Mouse (Mus musculus) heart, postnatal 36 days (tissue): ENCODE data around the gene Myo3b. TPM values are rescaled to one million over a fixed set of nuclear protein-coding genes. Genes with fewer than 3 reads are reported as not detected.

Experiments
- DNase-seq, 2 experiments: peaks; one replicate each; pipeline ENCODE4 v3.0.0; 2021 to 2022
- intact Hi-C: fragments of 180-260 bp; cut with DNase I; formaldehyde crosslinking; loops from one replicate; pipeline ENCODE4 v1.15.1; 2025
- total RNA-seq, 2 experiments: library from RNA; stranded (reverse); gene quantifications; 2 replicates each; pipeline ENCODE4 v1.2.3; 2021

Gene Myo3b
- total RNA-seq, 2 experiments from 2014 or later = 0.08 TPM; not detected in 1

DNA sequence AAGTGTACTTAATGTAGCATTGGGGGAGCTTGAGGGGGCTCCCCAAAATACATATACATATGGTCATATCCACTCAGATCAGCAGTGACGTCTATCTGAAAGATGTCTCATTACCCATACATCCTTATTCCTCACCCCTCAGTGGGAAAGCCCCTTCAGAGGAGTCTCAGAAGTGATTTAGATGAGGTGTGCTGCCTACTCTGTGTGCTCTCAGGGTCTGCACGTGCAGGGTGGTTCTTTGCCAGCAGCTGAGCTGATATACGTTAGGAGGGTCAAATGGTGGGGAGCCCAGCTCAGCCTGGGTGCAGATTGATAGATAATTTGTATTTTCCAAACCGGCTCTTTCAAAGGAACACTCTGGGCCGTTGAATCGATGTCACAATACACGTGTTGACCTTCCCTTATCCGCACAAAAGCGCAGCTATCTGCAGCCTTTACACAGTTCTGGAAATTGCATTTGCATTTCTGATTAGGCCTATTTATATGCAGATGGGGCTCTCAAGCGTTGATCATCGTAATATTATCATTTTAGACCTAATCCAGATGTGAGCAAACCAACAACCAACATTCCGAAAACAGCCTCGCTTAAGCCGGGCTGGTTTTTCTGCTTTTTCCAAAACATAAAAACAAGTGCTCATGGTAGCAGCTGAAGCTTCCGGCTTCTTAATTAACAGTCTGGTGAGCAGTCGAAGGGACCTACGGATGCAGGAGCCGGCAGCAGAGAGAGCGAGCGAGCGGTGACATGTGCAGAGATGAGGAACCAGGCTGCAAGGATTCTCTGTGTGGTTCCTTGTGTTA, 88.6 kb downstream of the Myo3b start:
- no peak for DNase-seq
- intact Hi-C loops = loop anchor here (1.0 to 2.0 kb wide), 2 partner anchors 99 to 434 kb away; no protein-coding TSS in a partner anchor

- DNase-seq = no peak
- intact Hi-C loops = no loop called here
These were observed 89.7 kb downstream of the Myo3b start for GRCm38 (mm10) chr2:70128590-70128989.

DNA sequence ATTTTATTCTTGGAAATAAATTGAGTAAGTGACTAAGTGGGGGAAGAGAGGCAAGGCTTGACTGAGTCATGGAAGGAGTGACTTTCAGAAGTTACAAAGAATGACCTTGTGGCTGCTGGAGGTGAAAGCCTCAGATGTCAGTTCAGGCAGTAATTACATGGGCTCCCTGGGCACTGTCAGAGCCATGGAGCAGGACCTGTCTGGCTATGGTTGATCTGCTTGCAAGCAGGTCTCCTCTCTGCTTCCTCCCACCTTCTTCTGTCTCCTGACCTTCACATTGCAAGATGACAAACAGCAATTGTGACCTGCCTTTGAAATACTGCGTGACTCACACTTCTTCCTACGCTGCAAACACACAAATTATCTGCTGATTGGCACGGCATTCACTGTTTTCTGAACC, 90.6 kb downstream of the Myo3b start:
- DNase-seq = no peak
- intact Hi-C loops = no loop called here

DNA sequence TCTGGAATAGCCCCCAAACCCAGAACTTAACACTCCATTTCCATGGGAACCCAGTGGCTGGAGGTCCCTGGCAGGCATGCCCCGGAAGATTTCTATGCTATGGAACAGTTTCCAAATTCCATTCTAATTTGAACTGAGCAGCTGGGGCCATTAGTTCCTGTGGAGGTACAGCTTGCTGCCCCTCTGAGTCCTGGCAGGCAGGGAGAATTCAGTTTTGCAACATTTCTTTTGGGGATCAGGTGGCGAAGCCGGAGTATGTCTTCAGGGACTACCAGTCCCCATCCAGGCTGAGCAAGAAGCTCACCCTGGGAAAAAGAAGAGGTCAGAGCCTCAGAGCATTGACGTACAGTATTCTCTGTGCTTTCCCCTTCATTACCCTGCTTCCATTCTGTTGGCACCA, 94.4 kb downstream of the Myo3b start:
- intact Hi-C loops = no loop called here
- no peak for DNase-seq

DNA sequence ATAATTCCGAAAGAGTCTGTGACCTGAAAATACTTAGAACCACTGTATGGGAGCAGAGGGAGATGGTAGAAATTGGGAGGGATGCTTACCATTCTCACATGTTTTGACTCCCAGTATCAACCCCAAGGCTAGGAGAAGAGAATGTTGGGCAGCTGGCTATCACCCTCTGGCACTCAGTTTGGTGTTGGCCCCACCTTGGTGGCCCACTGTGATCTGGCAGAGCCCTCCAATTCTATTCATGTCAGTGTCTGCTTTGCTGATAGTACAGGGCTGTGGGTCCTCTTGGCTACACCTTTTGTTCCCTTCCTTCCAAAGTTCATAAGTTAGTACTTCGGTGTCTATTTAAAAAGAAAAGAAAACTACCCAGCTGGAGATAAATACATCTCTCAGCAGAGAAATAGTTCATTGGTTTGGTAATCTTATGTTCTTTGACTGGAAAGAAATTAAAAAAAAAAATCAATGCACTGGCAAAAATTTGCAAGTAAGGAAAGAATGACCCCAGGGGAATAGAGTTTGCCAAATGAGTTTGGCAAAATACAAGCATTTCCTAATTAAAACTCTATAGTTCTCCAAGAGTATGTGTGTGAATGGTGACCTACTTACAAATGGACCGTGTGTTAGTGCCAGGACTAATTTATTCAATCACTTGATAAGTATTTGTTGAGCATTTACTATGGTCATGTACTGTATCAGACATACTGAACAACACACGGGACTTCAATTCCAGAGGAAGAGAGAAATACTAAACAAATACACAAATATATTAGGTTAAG, 98.5 kb downstream of the Myo3b start:
- intact Hi-C loops = no loop called here

GRCm38 (mm10) chr2:70143543-70144188, 104.7 kb downstream of the Myo3b start:
- no peak for DNase-seq
- intact Hi-C loops = no loop called here

More for the DNA sequence above, 98.5 kb downstream of the Myo3b start:
- DNase-seq = no peak

DNA sequence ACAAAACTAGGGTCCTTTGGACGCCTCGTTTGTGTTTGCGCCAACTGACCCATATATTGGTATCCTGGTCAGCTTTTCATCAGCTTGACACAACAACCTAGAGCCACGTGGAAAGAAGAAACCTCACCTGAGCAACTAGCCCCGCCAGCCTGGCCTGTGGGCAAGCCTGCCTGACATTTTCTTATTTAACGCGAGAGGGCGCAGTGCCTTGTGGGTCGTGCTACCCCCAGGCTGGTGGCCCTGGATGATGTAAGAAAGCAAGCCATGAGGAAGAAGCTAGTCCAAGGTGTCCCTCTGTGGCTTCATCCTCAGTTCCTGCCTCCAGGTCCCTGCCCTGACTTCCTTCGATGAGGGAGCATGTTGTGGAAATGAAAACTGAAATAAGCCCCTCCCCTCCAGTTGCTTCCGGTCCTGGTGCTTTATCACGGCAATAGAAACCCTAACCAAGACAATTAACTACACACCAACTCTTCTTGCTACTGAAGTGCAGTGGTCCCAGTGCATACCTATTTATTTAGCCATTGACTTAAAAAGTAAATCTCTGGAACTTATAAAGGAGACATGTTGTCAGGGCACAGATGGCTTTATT, 108.2 kb downstream of the Myo3b start:
- intact Hi-C loops = no loop called here
- DNase-seq = no peak

DNA sequence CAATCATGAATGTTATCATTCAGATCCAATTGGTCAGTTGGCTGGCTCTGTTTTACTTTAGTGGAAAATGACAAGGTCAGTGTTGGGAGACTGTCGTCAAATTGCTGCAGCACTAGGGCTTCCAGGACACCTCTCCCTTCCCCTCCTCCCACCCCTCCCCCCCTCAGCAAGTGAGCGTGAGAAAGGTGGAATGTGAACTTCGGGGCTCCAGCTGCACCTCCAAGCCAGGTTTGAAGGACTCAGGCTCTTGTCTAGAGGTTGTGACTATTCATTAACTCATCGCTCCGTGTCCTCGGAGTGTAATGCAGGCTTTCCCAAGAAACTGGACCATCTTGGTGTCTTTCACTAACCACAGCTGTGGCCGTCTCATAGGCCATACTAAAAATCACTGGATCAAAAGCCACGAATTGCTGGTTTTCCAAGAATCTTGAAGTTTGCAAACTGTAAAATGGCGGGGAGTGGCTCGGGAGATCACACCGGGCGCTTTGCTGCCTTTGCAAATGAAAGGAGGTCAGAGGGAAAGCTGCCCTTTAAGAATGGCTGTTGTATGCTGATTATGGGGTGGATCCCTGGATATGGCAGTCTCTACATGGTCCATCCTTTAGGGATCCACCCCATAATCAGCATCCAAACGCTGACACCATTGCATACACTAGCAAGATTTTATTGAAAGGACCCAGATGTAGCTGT, 110.0 kb downstream of the Myo3b start:
- intact Hi-C loops = no loop called here
- DNase-seq = no peak

GRCm38 (mm10) chr2:70150399-70151035, 111.6 kb downstream of the Myo3b start:
- intact Hi-C loops = no loop called here
- DNase-seq = no peak

- intact Hi-C loops = no loop called here
- no peak for DNase-seq
These were observed 113.0 kb downstream of the Myo3b start for GRCm38 (mm10) chr2:70151930-70152329.

DNA sequence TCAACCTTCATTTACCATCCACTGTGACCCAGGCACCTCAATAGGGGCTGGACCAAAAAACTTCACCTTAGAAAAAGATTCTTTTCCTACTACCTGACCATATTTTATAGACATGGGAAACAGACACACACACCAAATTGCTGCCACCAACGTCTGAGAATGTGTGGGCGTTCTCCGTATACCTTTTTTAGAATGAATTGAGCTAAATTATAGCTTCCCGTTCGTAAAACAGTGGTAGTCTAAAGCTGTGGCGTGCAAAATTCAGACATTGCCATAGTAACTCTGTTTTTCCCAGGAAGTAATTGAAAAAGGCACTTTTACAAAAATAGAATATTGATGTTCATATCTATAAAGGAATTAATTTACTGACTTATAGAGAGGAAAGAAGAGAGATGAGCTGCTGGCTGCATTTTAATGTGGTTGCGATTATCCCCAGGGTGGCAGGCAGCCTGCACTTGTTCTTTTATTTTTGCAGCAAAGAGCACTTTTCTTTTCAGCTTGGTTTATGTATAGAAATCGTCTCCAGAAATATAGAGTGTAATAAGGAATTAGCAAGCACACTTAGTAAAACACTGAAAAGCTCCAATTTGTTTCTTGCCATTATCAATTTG, 116.4 kb downstream of the Myo3b start:
- intact Hi-C loops = no loop called here
- no peak for DNase-seq

GRCm38 (mm10) chr2:70159543-70159942, 120.6 kb downstream of the Myo3b start:
- intact Hi-C loops = no loop called here

DNA sequence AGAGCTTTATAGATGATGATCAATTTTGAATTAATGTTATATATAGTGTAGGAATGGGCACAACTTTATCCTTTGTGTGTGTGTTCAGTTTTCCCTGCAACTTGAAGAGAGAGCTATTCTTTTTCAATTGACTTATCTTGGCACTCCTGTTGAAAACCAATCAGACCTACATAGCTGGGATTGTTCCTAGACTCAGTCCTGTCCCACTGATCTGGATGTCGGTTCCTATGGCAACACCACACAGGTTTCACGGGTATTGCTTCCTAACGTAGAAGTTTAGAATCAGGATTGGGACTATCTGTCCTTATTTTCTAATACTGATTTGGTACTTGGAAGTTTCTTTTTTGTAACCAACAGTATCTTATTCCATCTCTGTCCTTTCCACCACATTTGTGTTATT, 127.3 kb downstream of the Myo3b start:
- DNase-seq = no peak
- intact Hi-C loops = no loop called here

More at GRCm38 (mm10) chr2:70159543-70159942, 120.6 kb downstream of the Myo3b start:
- DNase-seq = no peak

DNA sequence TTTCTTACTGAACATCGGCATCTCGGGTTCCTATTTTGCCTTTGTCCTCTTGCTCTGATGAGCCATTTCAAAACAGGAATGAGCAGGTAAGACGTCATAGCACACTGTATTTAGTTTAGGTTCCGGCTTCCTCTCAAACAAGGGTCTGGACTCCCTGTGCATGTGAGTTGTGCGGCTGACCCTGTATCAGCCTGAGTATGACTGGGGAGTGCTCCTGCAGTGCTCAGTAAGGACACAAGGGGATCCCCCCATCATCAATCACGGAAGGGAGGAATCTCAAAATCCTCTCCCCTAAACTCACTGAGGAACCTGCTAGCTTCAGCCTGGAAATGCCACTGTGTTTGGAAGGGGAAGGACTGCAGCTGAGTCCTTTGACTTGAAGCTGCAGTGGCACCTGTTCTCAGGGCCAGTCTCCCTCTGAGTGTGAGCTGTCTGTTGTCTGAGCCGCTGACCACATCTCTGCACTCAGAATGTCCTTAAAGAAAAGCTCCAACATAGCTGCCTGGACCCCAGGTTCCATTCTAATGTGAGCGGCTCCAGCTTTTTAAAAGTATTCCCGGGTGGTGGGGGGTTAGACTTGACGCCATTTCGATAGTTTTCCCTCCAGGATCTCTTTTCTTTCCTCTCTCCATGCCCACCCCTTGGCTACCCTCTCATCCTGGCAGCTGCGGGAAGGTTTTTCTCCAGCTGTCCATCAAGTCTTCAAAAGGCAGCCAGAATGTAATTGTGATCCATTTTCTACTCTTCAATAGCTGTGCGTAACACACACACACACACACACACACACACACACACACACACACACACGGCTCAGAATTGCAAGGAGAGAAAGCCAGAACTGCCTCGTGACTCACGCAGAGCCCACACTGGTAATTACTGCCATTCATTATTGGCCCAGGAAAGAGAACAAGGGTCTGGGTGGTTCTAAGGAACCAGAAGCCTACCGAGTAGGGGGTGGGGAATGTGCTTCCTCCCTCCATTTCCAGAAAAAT, 129.3 kb downstream of the Myo3b start:
- intact Hi-C loops = no loop called here
- DNase-seq = no peak

GRCm38 (mm10) chr2:70170469-70170868, 131.5 kb downstream of the Myo3b start:
- no peak for DNase-seq
- intact Hi-C loops = no loop called here

DNA sequence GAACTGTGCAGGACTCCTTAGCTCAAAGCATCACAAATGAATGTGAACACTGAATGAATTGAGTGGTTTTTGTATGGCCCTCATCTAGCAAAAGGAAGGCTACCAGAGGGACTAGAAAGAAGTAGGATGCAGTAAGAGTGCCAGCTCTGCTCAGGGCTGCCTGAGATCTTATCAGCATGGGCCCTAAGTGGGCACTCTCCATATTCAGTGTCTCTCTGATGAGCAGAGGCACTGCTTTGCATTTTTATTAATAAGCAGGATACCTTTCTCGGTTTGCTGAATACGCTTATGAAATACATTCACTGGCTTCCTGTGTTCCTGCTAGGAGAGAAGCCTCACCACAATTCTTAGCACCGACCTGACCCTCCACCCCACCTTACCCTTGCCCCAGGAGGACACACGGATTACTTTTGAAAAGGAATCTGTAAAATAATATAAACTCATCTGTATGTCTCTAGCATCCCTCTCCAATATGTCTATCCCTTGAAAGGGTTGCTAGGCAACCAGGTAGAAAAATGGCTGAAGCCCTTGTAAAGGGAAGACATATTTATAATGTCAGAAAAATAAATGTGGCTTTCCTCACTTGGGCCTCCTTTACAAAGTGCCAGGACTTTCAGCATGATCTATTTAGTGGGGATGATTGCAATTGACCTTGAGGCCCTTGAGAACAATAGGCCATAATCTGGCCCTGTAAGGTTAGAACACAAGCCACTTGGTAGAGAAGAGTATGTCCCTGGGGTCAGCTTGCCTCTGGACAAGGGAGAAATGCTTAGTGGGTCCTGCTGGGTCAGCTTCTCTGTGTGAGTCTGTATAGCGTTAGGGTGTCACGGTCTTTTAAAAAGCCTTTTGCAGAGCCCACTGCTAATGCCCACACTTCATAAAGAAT, 138.1 kb downstream of the Myo3b start:
- intact Hi-C loops = no loop called here
- DNase-seq = no peak

DNA sequence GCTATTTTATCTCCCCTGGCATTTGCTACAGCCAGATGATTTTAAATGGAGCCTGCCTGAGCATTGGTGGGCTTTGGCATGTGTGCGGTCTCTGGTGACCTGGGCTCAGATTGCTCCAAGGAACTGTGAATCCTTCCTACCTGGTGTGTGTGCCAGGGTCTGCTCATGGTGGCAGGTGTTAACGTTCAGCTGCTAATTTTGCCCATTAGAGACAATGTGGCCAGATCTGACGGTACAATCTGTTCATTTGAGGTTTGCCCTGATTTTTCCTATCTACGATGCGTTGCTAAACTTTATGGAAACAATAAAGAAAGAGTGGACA, 138.7 kb downstream of the Myo3b start:
- intact Hi-C loops = no loop called here
- DNase-seq = no peak
